Mouse (Mus musculus) spleen, postnatal 36 days (tissue): ENCODE results near the gene Spag16.
"Not testable (repeated sequence)": the region's sequence is repeated elsewhere in the genome, so short reads cannot be mapped to it uniquely, and the experiment has no call there.

Source experiments
- DNase-seq, 2 experiments: peaks; one replicate each; pipeline ENCODE4 v3.0.0; 2022; ENCODE audit warnings: low spot score in 2 of 2, mixed read lengths in 1 of 2

Gene Spag16

GRCm38 (mm10) chr1:69826806-69827703 lies at the start of gene Spag16:
Gene Spag16 (plus strand): TSS chr1:69826970.
- no peak for DNase-seq

DNA sequence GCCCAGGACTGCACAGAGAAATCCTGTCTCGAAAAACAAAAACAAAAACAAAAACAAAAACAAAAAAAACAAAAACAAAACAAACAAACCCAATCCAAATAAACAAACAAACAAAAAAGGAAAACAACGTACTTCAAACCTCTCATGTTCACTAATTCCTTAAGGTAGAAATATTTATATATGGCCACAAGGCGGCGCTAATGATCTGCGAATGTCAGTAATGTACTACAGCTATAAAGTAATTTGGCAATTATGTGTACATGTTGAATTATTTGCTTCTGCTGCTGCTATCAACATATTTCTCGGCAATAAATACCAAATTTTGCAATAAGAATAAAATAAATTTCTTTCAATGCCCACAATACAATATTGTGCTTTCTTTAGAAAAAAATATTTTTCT lies 41.6 kb upstream of the Spag16 start:
- peak in 1 of 2 experiments; percentile 5 for DNase-seq

GRCm38 (mm10) chr1:69786716-69787115 lies 40.1 kb upstream of the Spag16 start:
- DNase-seq: no peak

DNA sequence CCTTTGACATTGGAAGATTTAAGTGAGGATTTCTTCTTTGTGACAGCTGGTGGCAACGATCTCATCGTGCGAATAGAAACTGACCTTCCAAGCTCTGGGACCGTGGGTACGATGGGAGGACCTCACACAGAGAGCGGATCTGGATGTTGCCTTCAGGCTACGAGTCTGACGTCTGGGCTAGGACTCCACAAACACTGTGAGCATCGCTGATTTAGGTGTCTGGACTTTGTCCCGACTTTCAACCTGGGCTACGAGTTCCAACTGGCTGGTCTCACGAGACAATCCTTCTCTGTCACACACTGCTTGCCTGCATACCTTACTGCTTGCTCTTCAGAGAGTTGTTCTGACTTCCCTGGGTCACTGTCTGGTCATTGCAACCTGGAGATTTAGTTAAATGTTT lies 39.4 kb upstream of the Spag16 start:
- no peak for DNase-seq

DNA sequence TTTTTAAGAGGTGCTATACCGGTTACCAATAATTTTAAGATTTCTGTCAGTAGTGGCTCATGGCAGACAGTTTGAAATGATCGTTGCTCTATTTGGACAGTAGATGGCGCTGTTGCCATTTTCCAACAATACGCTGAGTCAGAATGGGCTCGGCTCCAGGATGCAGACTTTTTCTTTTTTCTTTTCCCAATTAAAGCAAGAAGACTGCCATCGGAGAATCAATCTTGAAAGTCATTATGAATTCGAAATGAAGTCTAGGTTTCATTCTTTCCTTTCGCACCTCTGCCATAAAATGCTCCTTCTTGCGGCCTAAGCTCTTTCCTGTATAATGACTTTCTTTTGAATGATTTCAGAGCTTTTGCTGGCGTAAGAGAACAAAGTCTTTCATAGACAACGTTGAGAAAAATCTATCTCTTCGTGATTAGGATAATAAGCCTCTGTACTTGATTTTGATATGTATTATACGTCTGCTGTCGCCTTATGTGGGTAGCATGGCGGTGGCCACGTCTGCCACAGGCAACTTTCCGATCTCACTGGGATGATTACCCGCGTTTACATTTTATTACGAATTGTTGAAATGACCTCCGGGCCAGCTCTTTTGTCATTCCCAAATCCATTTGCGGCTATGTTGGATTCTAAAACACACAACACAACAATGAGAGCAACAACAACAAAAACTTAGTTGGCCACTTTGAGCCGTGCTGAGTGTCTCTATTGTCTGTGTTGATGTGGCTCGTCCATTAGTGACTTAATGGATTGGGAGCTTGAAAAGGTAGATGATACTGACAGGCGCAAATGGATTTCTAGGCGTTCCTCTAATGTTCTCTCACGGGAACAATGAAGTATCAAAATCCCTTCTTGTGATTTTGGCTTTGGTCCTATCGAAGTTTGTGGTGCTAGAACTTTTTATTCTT lies 36.2 kb upstream of the Spag16 start:
- no peak for DNase-seq

GRCm38 (mm10) chr1:69798948-69799565 lies 27.7 kb upstream of the Spag16 start:
- no peak for DNase-seq

GRCm38 (mm10) chr1:69810161-69810560 lies 16.6 kb upstream of the Spag16 start:
- DNase-seq: no peak

GRCm38 (mm10) chr1:69825635-69826034 lies 1.1 kb upstream of the Spag16 start:
- DNase-seq: not testable (repeated sequence)

DNA sequence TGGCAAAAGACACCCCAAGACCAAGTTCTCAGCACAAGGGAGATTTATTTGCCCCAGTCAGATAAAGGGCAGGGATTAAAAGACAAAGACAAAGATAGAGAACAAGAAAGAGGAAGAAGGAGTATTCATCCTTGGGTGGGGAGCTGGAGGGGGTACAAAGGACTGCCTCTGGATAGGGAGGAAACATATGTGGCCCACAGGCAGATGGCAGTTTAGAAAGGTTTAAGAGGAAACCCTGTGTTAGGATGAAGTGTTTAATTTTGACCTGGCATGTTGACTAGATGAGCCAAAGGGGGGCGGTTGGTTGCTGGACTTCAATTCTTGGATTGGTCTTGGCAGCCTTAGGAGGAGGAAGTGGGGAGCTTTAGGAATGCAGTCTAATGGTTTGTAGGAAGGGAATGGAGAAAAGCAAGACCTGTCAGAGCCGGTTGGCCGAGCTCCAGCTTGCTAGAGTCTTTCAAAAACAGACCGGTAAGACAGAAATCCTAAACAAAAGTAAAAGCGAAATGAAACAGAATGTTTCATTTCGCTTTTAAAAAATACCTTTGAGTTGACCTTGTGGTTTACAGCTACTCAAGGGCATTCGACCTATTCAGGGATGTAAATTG lies 2.2 kb downstream of the Spag16 start:
- DNase-seq: no peak

DNA sequence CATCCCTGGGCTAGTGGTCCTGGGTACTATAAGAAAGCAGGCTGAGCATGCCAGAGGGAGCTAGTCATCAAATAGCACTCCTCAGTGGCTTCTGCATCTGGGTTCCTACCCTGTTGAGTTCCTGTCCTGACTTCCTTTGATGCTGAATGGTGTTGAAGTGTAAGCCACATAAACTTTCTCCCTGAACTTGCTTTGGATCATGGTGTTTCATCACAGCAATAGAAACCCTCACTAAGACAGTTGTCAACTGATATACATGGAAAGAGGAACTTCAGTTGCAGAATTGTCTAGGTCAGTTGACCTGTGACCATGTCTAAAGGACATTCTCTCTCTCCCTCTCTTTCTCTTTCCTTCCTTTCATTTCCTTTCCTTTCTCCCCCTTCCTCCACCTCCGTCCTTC lies 3.8 kb downstream of the Spag16 start:
- DNase-seq: no peak

GRCm38 (mm10) chr1:69831002-69831401 lies 4.2 kb downstream of the Spag16 start:
- no peak for DNase-seq

GRCm38 (mm10) chr1:69833476-69833875 lies 6.7 kb downstream of the Spag16 start:
- DNase-seq: not testable (repeated sequence)

GRCm38 (mm10) chr1:69853436-69853835 lies 26.7 kb downstream of the Spag16 start:
- no peak for DNase-seq

DNA sequence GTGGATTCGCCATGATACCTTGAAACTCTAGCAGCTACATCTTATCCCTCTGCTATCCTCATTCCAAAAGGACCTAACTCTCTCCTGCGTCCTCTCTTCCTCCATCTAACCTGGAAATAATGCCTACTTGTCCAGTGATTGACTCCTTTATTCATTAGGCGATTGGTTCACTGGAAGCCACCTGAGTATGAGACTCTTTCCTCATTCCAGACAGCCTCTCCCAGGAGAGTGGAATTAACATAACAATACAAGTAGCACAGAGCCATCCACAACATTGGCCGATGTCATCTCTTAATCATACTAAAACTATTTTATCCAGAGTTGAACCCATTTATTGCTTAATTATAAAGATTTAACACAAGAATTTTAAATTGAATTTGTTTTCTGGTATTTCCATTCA lies 41.0 kb downstream of the Spag16 start:
- no peak for DNase-seq

GRCm38 (mm10) chr1:69956606-69957005 lies 129.8 kb downstream of the Spag16 start:
- DNase-seq: no peak

- no peak for DNase-seq
Measured at GRCm38 (mm10) chr1:69996874-69997273, 170.1 kb downstream of the Spag16 start.

- no peak for DNase-seq
Measured at GRCm38 (mm10) chr1:70012991-70013390, 186.2 kb downstream of the Spag16 start.

DNA sequence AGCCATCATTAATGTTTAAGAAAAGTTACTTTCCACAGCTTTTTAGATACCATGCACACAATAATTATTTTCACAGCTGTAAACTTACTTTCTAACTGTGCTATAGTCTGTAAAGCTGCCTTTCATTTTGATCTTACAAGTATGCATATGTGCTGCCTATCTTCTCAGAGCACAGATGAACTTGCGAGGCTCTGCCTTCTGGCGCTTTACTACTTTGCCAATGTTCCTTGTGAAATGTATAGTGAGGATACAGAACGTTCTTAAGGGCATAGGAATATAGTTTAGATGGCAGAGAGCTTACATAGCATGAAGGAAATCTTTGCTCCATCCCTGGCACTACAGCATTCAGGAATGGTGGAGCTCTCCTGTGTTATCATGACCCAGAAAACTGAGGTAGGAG lies 210.6 kb downstream of the Spag16 start:
- no peak for DNase-seq

- DNase-seq: no peak
Measured at GRCm38 (mm10) chr1:70067404-70067803, 240.6 kb downstream of the Spag16 start.

GRCm38 (mm10) chr1:70073440-70073839 lies 246.7 kb downstream of the Spag16 start:
- no peak for DNase-seq

DNA sequence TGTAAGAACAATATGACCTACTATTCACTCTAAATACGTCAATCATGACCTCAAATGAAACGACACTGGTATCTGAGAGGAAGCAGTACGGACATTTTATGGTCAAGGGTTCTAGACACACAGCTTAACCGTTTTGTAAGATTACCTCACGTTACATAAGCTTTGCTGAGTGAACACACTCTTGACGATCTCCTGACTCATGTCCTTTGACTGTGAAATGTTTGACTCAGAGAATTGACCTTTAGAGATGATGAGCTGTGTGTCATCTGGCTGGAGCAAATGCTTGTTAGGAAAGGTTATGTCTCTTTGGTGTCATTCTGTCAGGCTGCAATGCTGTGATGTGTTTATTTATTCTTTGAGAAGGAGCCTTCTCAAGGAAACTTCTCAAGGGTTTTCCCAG lies 252.0 kb downstream of the Spag16 start:
- no peak for DNase-seq
